Mouse (Mus musculus): ENCODE measurements around the gene Casr.

DNA sequence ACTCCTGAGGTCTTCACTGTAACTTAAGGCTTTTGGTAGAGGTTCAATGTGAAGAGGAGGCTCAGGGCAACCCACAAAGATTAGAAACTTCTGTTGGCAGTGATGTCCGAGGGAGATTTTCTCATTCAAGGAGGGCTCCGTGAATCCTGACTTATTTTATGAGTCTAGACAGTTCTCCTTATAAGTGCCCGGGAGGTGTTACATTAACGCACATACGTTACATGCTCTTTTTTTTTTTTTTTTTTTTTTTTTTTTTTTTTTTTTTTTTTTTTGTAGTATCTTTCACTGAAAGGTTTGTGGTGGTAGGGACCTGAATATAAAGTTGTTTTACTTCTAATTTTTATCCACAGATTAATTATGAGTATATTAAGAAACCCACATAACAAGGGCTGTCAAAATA is 54.6 kb downstream of the Casr start:
- no peak for TF ChIP-seq EP300 (optimal IDR thresholded peaks at IDR 0.05)
- TF ChIP-seq CTCF (IDR thresholded peaks at IDR 0.05; ENCODE audit: low read depth), result no peak

All from stomach, postnatal 0 days (tissue).